Mouse (Mus musculus) G1E (cell line): ENCODE measurements around the gene Serinc4.
"Not testable (repeated sequence)": the region's sequence is repeated elsewhere in the genome, so short reads cannot be mapped to it uniquely, and the experiment has no call there.

Experiments
- CTCF ChIP-seq: IDR thresholded peaks from 2 replicates; pipeline ENCODE4 v1.5.1; 2012; ENCODE audit warnings: low read depth, low read length, inconsistent platforms, mixed read lengths
- GATA1 ChIP-seq: IDR thresholded peaks from 2 replicates; pipeline ENCODE4 v1.6.1; 2012; ENCODE audit warnings: borderline replicate concordance, low read length, inconsistent platforms, mixed read lengths
- TAL1 ChIP-seq: conservative IDR thresholded peaks from 2 replicates; pipeline ENCODE4 v1.6.1; 2012; ENCODE audit warnings: low read depth, low read length, inconsistent platforms, mixed read lengths

- TF ChIP-seq GATA1, CTCF, TAL1: not testable (repeated sequence)
Observed at GRCm38 (mm10) chr2:121484403-121484802, 27.8 kb upstream of the Serinc4 start.
